Mouse (Mus musculus): ENCODE data around the gene Prss42. TPM values are rescaled to one million over a fixed set of nuclear protein-coding genes. Genes with fewer than 3 reads are reported as not detected.

The Prss42 gene
- polyA plus RNA-seq (2016; fragmentation: Nextera tagmentation; extraction: Ambion mirVana), result not detected in 2 replicates

GRCm38 (mm10) chr9:110797866-110798265 is at the start of gene Prss42:
Gene Prss42, plus strand, starts transcription at chr9:110798166.
- Histone ChIP-seq H3K4me3 (replicated peaks) (no peak within 1 kb of the TSS), H3K36me3 (no peaks in the 10 kb centered on the region), H3K9ac (replicated peaks) (no peak within 1 kb of the TSS), H3K4me2 (no peak within 1 kb of the TSS), H3K27ac (no peak within 1 kb of the TSS), H3K27me3 (0 out of 2 replicates have a peak, but pooled peaks cover 3% of the 10 kb centered on the region), H3K9me3 (no peaks in the 10 kb centered on the region), H3K4me1 (replicated peaks) (no peaks in the 10 kb centered on the region)
- 88% methylated on average over 14 of the region's 14 CpGs for WGBS
- ATAC-seq (ENCODE audit: insufficient number of reproducible peaks, insufficient read depth, low FRiP score, low TSS enrichment, low read depth), result no peak

- ATAC-seq (ENCODE audit: insufficient number of reproducible peaks, insufficient read depth, low FRiP score, low TSS enrichment, low read depth), result no peak
- 62% methylated on average over 2 of the region's 2 CpGs for WGBS
Observed at GRCm38 (mm10) chr9:110748451-110748850, 49.5 kb upstream of the Prss42 start.

GRCm38 (mm10) chr9:110750404-110751187 is 47.4 kb upstream of the Prss42 start:
- Histone ChIP-seq H3K27me3 (peaks cover 38% of the 10 kb centered on the region), H3K4me2 (peak overlapping the region; percentile 47), H3K27ac (peak overlapping the region; percentile 86), H3K9me3 (no peaks in the 10 kb centered on the region), H3K36me3 (no peaks in the 10 kb centered on the region), H3K4me1 (replicated peaks) (peaks cover 71% of the 10 kb centered on the region), H3K4me3 (replicated peaks) (no peak overlapping the region), H3K9ac (replicated peaks) (no peak overlapping the region)
- WGBS, result 8% methylated on average over 14 of the region's 14 CpGs
- ATAC-seq (ENCODE audit: insufficient number of reproducible peaks, insufficient read depth, low FRiP score, low TSS enrichment, low read depth), result peak; percentile 46

More at GRCm38 (mm10) chr9:110748451-110748850, 49.5 kb upstream of the Prss42 start:
- no peak overlapping the region for H3K4me3 ChIP-seq (replicated peaks)
- no peak overlapping the region for H3K4me2 ChIP-seq
- peaks cover 57% of the 10 kb centered on the region for H3K27me3 ChIP-seq
- H3K9me3 ChIP-seq, result no peaks in the 10 kb centered on the region
- no peak overlapping the region for H3K9ac ChIP-seq (replicated peaks)
- H3K27ac ChIP-seq, result 0 out of 2 replicates have a peak overlapping the region, but pooled peaks have one; percentile 13
- peaks cover 84% of the 10 kb centered on the region for H3K4me1 ChIP-seq (replicated peaks)
- H3K36me3 ChIP-seq, result no peaks in the 10 kb centered on the region

GRCm38 (mm10) chr9:110751412-110751811 is 46.6 kb upstream of the Prss42 start:
- H3K9ac ChIP-seq (replicated peaks), result no peak overlapping the region
- H3K4me2 ChIP-seq, result peak overlapping the region; percentile 47; the same call in 1 of the 2 replicates
- 79% methylated on average over 5 of the region's 5 CpGs for WGBS
- peak overlapping the region; percentile 86 for H3K27ac ChIP-seq
- ATAC-seq (ENCODE audit: insufficient number of reproducible peaks, insufficient read depth, low FRiP score, low TSS enrichment, low read depth), result no peak
- H3K4me1 ChIP-seq (replicated peaks), result peaks cover 62% of the 10 kb centered on the region
- no peaks in the 10 kb centered on the region for H3K9me3 ChIP-seq
- H3K36me3 ChIP-seq, result no peaks in the 10 kb centered on the region
- no peak overlapping the region for H3K4me3 ChIP-seq (replicated peaks)
- peaks cover 44% of the 10 kb centered on the region for H3K27me3 ChIP-seq

- H3K9me3 ChIP-seq, result no peaks in the 10 kb centered on the region
- no peak overlapping the region for H3K4me3 ChIP-seq (replicated peaks)
- H3K36me3 ChIP-seq, result no peaks in the 10 kb centered on the region
- no peak overlapping the region for H3K9ac ChIP-seq (replicated peaks)
- H3K27ac ChIP-seq, result no peak overlapping the region
- no peak for ATAC-seq (ENCODE audit: insufficient number of reproducible peaks, insufficient read depth, low FRiP score, low TSS enrichment, low read depth)
- WGBS, result 89% methylated on average over 4 of the region's 4 CpGs
- H3K4me1 ChIP-seq (replicated peaks), result peaks cover 47% of the 10 kb centered on the region
- peaks cover 40% of the 10 kb centered on the region for H3K27me3 ChIP-seq
- H3K4me2 ChIP-seq, result no peak overlapping the region
Observed at GRCm38 (mm10) chr9:110752917-110753435, 45.0 kb upstream of the Prss42 start.

- H3K9ac ChIP-seq (replicated peaks), result no peak overlapping the region
- H3K27me3 ChIP-seq, result peaks cover 37% of the 10 kb centered on the region
- 77% methylated on average over 4 of the region's 4 CpGs for WGBS
- H3K4me1 ChIP-seq (replicated peaks), result peaks cover 42% of the 10 kb centered on the region
- H3K4me2 ChIP-seq, result no peak overlapping the region
- no peak overlapping the region for H3K27ac ChIP-seq
- ATAC-seq (ENCODE audit: insufficient number of reproducible peaks, insufficient read depth, low FRiP score, low TSS enrichment, low read depth), result no peak
- no peak overlapping the region for H3K4me3 ChIP-seq (replicated peaks)
- no peaks in the 10 kb centered on the region for H3K9me3 ChIP-seq
- no peaks in the 10 kb centered on the region for H3K36me3 ChIP-seq
Observed at GRCm38 (mm10) chr9:110753773-110754172, 44.2 kb upstream of the Prss42 start.

GRCm38 (mm10) chr9:110757816-110758215 is 40.1 kb upstream of the Prss42 start:
- no peak overlapping the region for H3K4me3 ChIP-seq (replicated peaks)
- ATAC-seq (ENCODE audit: insufficient number of reproducible peaks, insufficient read depth, low FRiP score, low TSS enrichment, low read depth), result no peak
- WGBS, result 76% methylated on average over 5 of the region's 5 CpGs

GRCm38 (mm10) chr9:110758605-110759004 is 39.4 kb upstream of the Prss42 start:
- 71% methylated on average over 8 of the region's 8 CpGs for WGBS

More at GRCm38 (mm10) chr9:110757816-110758215, 40.1 kb upstream of the Prss42 start:
- Histone ChIP-seq H3K4me2 (no peak overlapping the region), H3K9me3 (no peaks in the 10 kb centered on the region), H3K27me3 (peaks cover 19% of the 10 kb centered on the region), H3K4me1 (replicated peaks) (peaks cover 36% of the 10 kb centered on the region), H3K36me3 (no peaks in the 10 kb centered on the region), H3K9ac (replicated peaks) (no peak overlapping the region), H3K27ac (no peak overlapping the region)

GRCm38 (mm10) chr9:110759265-110759664 is 38.7 kb upstream of the Prss42 start:
- no peaks in the 10 kb centered on the region for H3K36me3 ChIP-seq
- no peak overlapping the region for H3K4me2 ChIP-seq
- 55% methylated on average over 2 of the region's 2 CpGs for WGBS
- no peak overlapping the region for H3K9ac ChIP-seq (replicated peaks)
- no peak overlapping the region for H3K27ac ChIP-seq
- peaks cover 30% of the 10 kb centered on the region for H3K27me3 ChIP-seq
- peaks cover 42% of the 10 kb centered on the region for H3K4me1 ChIP-seq (replicated peaks)
- H3K9me3 ChIP-seq, result no peaks in the 10 kb centered on the region
- no peak for ATAC-seq (ENCODE audit: insufficient number of reproducible peaks, insufficient read depth, low FRiP score, low TSS enrichment, low read depth)
- H3K4me3 ChIP-seq (replicated peaks), result no peak overlapping the region

More at GRCm38 (mm10) chr9:110758605-110759004, 39.4 kb upstream of the Prss42 start:
- no peak for ATAC-seq (ENCODE audit: insufficient number of reproducible peaks, insufficient read depth, low FRiP score, low TSS enrichment, low read depth)
- H3K4me2 ChIP-seq, result no peak overlapping the region
- peaks cover 36% of the 10 kb centered on the region for H3K4me1 ChIP-seq (replicated peaks)
- H3K9ac ChIP-seq (replicated peaks), result 0 out of 2 replicates have a peak overlapping the region, but pooled peaks have one; percentile 27
- H3K9me3 ChIP-seq, result no peaks in the 10 kb centered on the region
- H3K27ac ChIP-seq, result no peak overlapping the region
- no peaks in the 10 kb centered on the region for H3K36me3 ChIP-seq
- peaks cover 24% of the 10 kb centered on the region for H3K27me3 ChIP-seq
- H3K4me3 ChIP-seq (replicated peaks), result no peak overlapping the region

GRCm38 (mm10) chr9:110760886-110761285 is 37.1 kb upstream of the Prss42 start:
- 81% methylated on average over 8 of the region's 8 CpGs for WGBS
- Histone ChIP-seq H3K27me3 (peaks cover 34% of the 10 kb centered on the region), H3K9ac (replicated peaks) (no peak overlapping the region), H3K4me2 (no peak overlapping the region), H3K27ac (0 out of 2 replicates have a peak overlapping the region, but pooled peaks have one; percentile 8), H3K4me3 (replicated peaks) (no peak overlapping the region), H3K36me3 (no peaks in the 10 kb centered on the region), H3K9me3 (no peaks in the 10 kb centered on the region), H3K4me1 (replicated peaks) (peaks cover 48% of the 10 kb centered on the region)
- ATAC-seq (ENCODE audit: insufficient number of reproducible peaks, insufficient read depth, low FRiP score, low TSS enrichment, low read depth), result no peak

- no peak overlapping the region for H3K9ac ChIP-seq (replicated peaks)
- H3K4me3 ChIP-seq (replicated peaks), result no peak overlapping the region
- no peaks in the 10 kb centered on the region for H3K36me3 ChIP-seq
- no peak for ATAC-seq (ENCODE audit: insufficient number of reproducible peaks, insufficient read depth, low FRiP score, low TSS enrichment, low read depth)
- peaks cover 29% of the 10 kb centered on the region for H3K27me3 ChIP-seq
- peaks cover 50% of the 10 kb centered on the region for H3K4me1 ChIP-seq (replicated peaks)
- no peaks in the 10 kb centered on the region for H3K9me3 ChIP-seq
- no peak overlapping the region for H3K27ac ChIP-seq
- no peak overlapping the region for H3K4me2 ChIP-seq
- 84% methylated on average over 10 of the region's 10 CpGs for WGBS
Observed at GRCm38 (mm10) chr9:110762763-110763162, 35.2 kb upstream of the Prss42 start.

Measured in limb, embryonic 12.5 days (tissue).